Mouse (Mus musculus) lung, embryonic 15.5 days (tissue): ENCODE measurements around the gene Duox1. TPM values are rescaled to one million over a fixed set of nuclear protein-coding genes. Genes with fewer than 3 reads are reported as not detected.
"Not testable (repeated sequence)": the region's sequence is repeated elsewhere in the genome, so short reads cannot be mapped to it uniquely, and the experiment has no call there.

Source experiments
- ATAC-seq: fragments of 200-750 bp; cut with Nextera tagmentation; 2 replicates; pipeline ENCODE4 v1.8.0; 2017; ENCODE audit warnings: moderate number of reproducible peaks, borderline replicate concordance; ENCODE audit not compliant: low FRiP score, low TSS enrichment; ENCODE audit errors: extremely low read depth
- H3K27ac ChIP-seq: fragments of 300-500 bp; sonication (generic); 2 replicates; pipeline ENCODE4 v1.5.1; 2015; ENCODE audit warnings: moderate library complexity, mild to moderate bottlenecking, inconsistent platforms
- H3K27me3 ChIP-seq: fragments of 300-500 bp; sonication (generic); 2 replicates; pipeline ENCODE4 v1.6.1; 2015; ENCODE audit warnings: inconsistent platforms
- H3K36me3 ChIP-seq: fragments of 300-500 bp; sonication (generic); 2 replicates; pipeline ENCODE4 v1.6.1; 2015; ENCODE audit warnings: inconsistent platforms
- H3K4me1 ChIP-seq: fragments of 300-500 bp; sonication (generic); 2 replicates; pipeline ENCODE4 v1.6.1; 2015; ENCODE audit warnings: inconsistent platforms
- H3K4me2 ChIP-seq: fragments of 300-500 bp; sonication (generic); 2 replicates; pipeline ENCODE4 v1.6.1; 2015; ENCODE audit warnings: inconsistent platforms, mild to moderate bottlenecking, moderate library complexity
- H3K4me3 ChIP-seq: fragments of 300-500 bp; sonication (generic); 2 replicates; pipeline ENCODE4 v1.5.1; 2015; ENCODE audit warnings: mild to moderate bottlenecking, inconsistent platforms
- H3K9ac ChIP-seq: fragments of 300-500 bp; sonication (generic); 2 replicates; pipeline ENCODE4 v1.6.1; 2015; ENCODE audit warnings: inconsistent platforms
- H3K9me3 ChIP-seq: fragments of 300-500 bp; sonication (generic); 2 replicates; pipeline ENCODE4 v1.6.1; 2016; ENCODE audit warnings: inconsistent platforms
- whole genome bisulfite sequencing: fragments of 180-500 bp; shearing (Covaris S2); methylation state at CpG from one replicate; pipeline ENCODE4 v1.1.7; 2015; 5-methylcytosine and 5-hydroxymethylcytosine counted together
- polyA plus RNA-seq: library from polyadenylated mRNA; unstranded; fragments of >200 nt; fragmentation: Nextera tagmentation; extraction: Ambion mirVana; gene quantifications from 2 replicates; pipeline ENCODE4 v1.2.1, GENCODE M21; 2015

Duox1 gene
- polyA plus RNA-seq, 1 experiment from 2014 or later, result 0.10 TPM

GRCm38 (mm10) chr2:122317384-122317783 is 1.9 kb downstream of the Duox1 start:
- Histone ChIP-seq H3K4me1 (peaks cover 8% of the 10 kb centered on the region; the same call in 1 of the 2 replicates), H3K4me2 (no peak overlapping the region), H3K27ac (no peak overlapping the region), H3K9ac (no peak overlapping the region), H3K4me3 (no peak overlapping the region), H3K9me3 (no peaks in the 10 kb centered on the region), H3K36me3 (no peaks in the 10 kb centered on the region), H3K27me3 (peaks cover 32% of the 10 kb centered on the region)
- no peak for ATAC-seq
- 62% methylated on average over 4 of the region's 4 CpGs for WGBS

DNA sequence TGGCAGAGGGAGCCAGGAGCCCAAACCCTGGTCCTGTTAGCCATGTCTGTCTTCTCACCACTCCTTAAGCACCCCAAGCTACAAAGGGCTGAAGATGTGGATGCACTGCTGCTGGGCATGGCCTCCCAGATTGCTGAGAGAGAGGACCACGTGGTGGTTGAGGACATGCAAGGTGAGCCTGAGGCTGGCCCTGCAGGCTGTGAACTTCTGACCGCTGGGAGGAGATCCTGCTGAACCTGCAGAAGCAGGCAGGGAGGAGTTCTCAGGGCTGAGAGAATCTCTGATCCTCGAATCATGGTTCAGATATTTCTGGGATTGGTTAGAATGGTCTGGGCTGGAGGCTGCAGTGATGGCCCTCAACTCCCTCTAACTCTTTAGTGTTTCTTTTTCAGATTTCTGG is 8.5 kb downstream of the Duox1 start:
- Histone ChIP-seq H3K4me1 (no peaks in the 10 kb centered on the region), H3K9ac (no peak overlapping the region), H3K4me3 (no peak overlapping the region), H3K27ac (no peak overlapping the region), H3K4me2 (no peak overlapping the region), H3K36me3 (no peaks in the 10 kb centered on the region), H3K27me3 (no peaks in the 10 kb centered on the region), H3K9me3 (no peaks in the 10 kb centered on the region)
- ATAC-seq, result no peak
- 62% methylated on average over 3 of the region's 3 CpGs for WGBS

GRCm38 (mm10) chr2:122324586-122324985 is 9.1 kb downstream of the Duox1 start:
- H3K4me2 ChIP-seq, result no peak overlapping the region
- no peak overlapping the region for H3K9ac ChIP-seq
- no peaks in the 10 kb centered on the region for H3K4me1 ChIP-seq
- no peaks in the 10 kb centered on the region for H3K9me3 ChIP-seq
- WGBS, result 54% methylated on average over 3 of the region's 3 CpGs
- no peak overlapping the region for H3K4me3 ChIP-seq
- H3K36me3 ChIP-seq, result no peaks in the 10 kb centered on the region
- no peaks in the 10 kb centered on the region for H3K27me3 ChIP-seq
- H3K27ac ChIP-seq, result no peak overlapping the region
- ATAC-seq, result no peak

- H3K4me2 ChIP-seq, result no peak overlapping the region
- WGBS, result 50% methylated on average over 2 of the region's 2 CpGs
- H3K27me3 ChIP-seq, result no peaks in the 10 kb centered on the region
- H3K9ac ChIP-seq, result no peak overlapping the region
- no peaks in the 10 kb centered on the region for H3K9me3 ChIP-seq
- no peaks in the 10 kb centered on the region for H3K36me3 ChIP-seq
- no peaks in the 10 kb centered on the region for H3K4me1 ChIP-seq
- no peak overlapping the region for H3K4me3 ChIP-seq
- H3K27ac ChIP-seq, result no peak overlapping the region
- no peak for ATAC-seq
Observed at GRCm38 (mm10) chr2:122325361-122325760, 9.9 kb downstream of the Duox1 start.

DNA sequence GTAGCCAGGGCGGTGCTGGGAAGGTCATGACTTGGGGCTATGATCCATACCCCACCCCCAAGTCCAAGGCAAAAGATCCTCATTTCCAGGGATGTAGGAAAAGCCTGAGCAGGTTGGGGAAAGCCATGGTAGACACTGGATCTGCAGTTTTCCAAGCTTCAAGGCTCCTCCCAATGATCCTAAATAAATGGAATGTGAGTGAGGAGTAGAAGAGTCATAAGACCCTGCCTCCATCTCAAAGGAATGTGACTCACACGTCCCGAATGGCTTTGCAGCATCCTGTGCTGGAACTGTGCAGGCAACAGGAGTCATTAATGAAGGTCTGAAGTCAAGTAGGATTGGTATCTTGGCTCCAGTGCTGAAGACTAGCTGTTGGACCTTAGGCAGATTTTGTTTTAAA is 12.5 kb downstream of the Duox1 start:
- H3K4me2 ChIP-seq, result no peak overlapping the region
- H3K27ac ChIP-seq, result no peak overlapping the region
- no peaks in the 10 kb centered on the region for H3K36me3 ChIP-seq
- no peaks in the 10 kb centered on the region for H3K27me3 ChIP-seq
- no peak for ATAC-seq
- no peaks in the 10 kb centered on the region for H3K4me1 ChIP-seq
- H3K9me3 ChIP-seq, result no peaks in the 10 kb centered on the region
- H3K4me3 ChIP-seq, result no peak overlapping the region
- H3K9ac ChIP-seq, result no peak overlapping the region
- WGBS, result 36% methylated on average over 3 of the region's 3 CpGs

DNA sequence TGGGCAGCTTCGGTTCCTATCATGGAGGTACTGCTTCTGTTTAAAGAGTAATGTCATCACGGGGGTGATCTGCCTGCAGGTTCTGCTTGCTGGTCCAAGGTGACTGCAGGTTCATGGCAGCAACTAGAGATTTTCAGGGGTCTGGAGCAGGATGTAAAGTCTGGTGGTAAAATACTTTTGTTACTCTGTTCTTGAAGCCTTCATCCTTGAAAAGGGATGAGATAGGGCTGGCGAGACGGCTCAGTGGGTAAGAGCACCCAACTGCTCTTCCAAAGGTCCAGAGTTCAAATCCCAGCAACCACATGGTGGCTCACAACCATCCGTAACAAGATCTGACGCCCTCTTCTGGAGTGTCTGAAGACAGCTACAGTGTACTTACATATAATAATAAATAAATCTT is 14.8 kb downstream of the Duox1 start:
- not testable (repeated sequence) for H3K36me3 ChIP-seq, H3K4me2 ChIP-seq, H3K4me1 ChIP-seq, H3K9ac ChIP-seq, H3K27ac ChIP-seq, H3K27me3 ChIP-seq, ATAC-seq, H3K9me3 ChIP-seq, H3K4me3 ChIP-seq
- 64% methylated on average over 6 of the region's 6 CpGs for WGBS

GRCm38 (mm10) chr2:122332222-122332621 is 16.8 kb downstream of the Duox1 start:
- no peak for ATAC-seq
- H3K4me3 ChIP-seq, result no peak overlapping the region

GRCm38 (mm10) chr2:122334170-122334569 is 18.7 kb downstream of the Duox1 start:
- no peak for ATAC-seq
- no peaks in the 10 kb centered on the region for H3K36me3 ChIP-seq
- H3K9ac ChIP-seq, result no peak overlapping the region
- H3K27me3 ChIP-seq, result no peaks in the 10 kb centered on the region; the same call in 1 of the 2 replicates
- no peak overlapping the region for H3K27ac ChIP-seq
- no peak overlapping the region for H3K4me3 ChIP-seq
- H3K9me3 ChIP-seq, result no peaks in the 10 kb centered on the region
- 51% methylated on average over 3 of the region's 3 CpGs for WGBS
- no peaks in the 10 kb centered on the region for H3K4me1 ChIP-seq
- H3K4me2 ChIP-seq, result no peak overlapping the region

More at GRCm38 (mm10) chr2:122332222-122332621, 16.8 kb downstream of the Duox1 start:
- Histone ChIP-seq H3K4me1 (no peaks in the 10 kb centered on the region), H3K36me3 (no peaks in the 10 kb centered on the region), H3K27ac (no peak overlapping the region), H3K9me3 (no peaks in the 10 kb centered on the region), H3K27me3 (no peaks in the 10 kb centered on the region), H3K4me2 (no peak overlapping the region), H3K9ac (no peak overlapping the region)
- 69% methylated on average over 3 of the region's 3 CpGs for WGBS

DNA sequence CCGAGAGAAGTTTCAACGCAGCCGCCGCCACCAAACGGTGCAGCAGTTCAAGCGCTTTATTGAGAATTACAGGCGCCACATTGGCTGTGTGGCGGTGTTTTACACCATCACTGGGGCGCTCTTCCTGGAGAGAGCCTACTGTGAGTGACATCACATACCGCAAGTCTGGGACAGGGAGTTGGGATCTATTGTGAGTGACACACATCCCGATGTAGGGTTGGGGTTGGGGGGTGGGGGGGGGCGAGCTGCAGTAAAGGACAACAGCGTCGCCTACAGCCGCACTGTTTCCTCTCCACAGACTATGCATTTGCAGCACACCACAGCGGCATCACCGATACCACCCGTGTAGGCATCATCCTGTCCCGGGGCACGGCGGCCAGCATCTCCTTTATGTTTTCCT is 21.8 kb downstream of the Duox1 start:
- H3K9me3 ChIP-seq, result no peaks in the 10 kb centered on the region
- H3K27me3 ChIP-seq, result no peaks in the 10 kb centered on the region; the same call in 1 of the 2 replicates
- no peaks in the 10 kb centered on the region for H3K4me1 ChIP-seq
- H3K9ac ChIP-seq, result no peak overlapping the region
- 62% methylated on average over 21 of the region's 21 CpGs for WGBS
- no peak overlapping the region for H3K4me3 ChIP-seq
- no peak overlapping the region for H3K27ac ChIP-seq
- no peak for ATAC-seq
- H3K36me3 ChIP-seq, result no peaks in the 10 kb centered on the region
- H3K4me2 ChIP-seq, result no peak overlapping the region

GRCm38 (mm10) chr2:122345106-122345893 is 29.8 kb downstream of the Duox1 start:
- no peak overlapping the region for H3K4me2 ChIP-seq
- no peaks in the 10 kb centered on the region for H3K27me3 ChIP-seq
- peaks cover 16% of the 10 kb centered on the region for H3K4me1 ChIP-seq
- peak overlapping the region; percentile 3; the same call in 1 of the 2 replicates for H3K27ac ChIP-seq
- H3K4me3 ChIP-seq, result no peak overlapping the region
- H3K9ac ChIP-seq, result no peak overlapping the region
- H3K9me3 ChIP-seq, result no peaks in the 10 kb centered on the region
- WGBS, result 68% methylated on average over 6 of the region's 6 CpGs
- H3K36me3 ChIP-seq, result no peaks in the 10 kb centered on the region
- ATAC-seq, result no peak

DNA sequence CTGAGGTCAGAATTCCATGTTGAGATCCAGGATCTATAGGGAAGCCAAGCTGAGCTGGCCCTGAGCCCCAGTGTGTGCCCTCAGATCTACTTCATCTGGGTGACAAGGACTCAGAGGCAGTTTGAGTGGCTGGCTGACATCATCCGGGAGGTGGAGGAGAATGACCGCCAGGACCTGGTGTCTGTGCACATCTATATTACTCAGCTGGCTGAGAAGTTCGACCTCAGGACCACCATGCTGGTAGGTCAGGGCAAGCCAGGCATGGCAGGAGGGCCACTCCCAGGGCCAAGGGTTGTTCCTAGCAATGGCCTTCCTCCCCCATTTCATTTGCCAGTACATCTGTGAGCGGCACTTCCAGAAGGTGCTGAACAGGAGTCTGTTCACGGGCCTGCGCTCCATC is 30.7 kb downstream of the Duox1 start:
- not testable (repeated sequence) for H3K27ac ChIP-seq, ATAC-seq, H3K4me2 ChIP-seq, H3K27me3 ChIP-seq, H3K9ac ChIP-seq, H3K9me3 ChIP-seq, H3K4me3 ChIP-seq, H3K36me3 ChIP-seq
- H3K4me1 ChIP-seq, result peaks cover 16% of the 10 kb centered on the region
- 85% methylated on average over 6 of the region's 6 CpGs for WGBS

DNA sequence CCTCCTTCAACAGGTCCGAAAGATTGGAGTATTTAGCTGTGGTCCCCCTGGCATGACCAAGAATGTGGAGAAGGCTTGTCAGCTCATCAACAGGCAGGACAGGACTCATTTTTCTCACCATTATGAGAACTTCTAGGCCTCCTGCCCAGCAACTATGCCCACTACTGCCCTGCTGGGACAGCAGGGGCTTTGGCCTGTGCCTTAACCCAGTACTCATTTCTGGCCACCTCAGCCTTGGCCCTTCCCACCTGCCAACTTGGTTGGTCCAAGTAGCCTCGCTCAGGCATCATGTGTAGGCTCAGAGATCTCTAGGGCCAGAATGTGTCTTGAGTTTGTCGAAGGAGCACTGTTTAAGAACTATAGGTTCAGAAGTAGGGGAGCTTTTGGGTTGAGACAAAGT is 31.8 kb downstream of the Duox1 start:
- no peaks in the 10 kb centered on the region for H3K27me3 ChIP-seq
- peaks cover 24% of the 10 kb centered on the region for H3K4me1 ChIP-seq
- H3K4me3 ChIP-seq, result no peak overlapping the region
- H3K9me3 ChIP-seq, result no peaks in the 10 kb centered on the region
- WGBS, result 93% methylated on average over 3 of the region's 3 CpGs
- no peak overlapping the region for H3K27ac ChIP-seq
- no peak for ATAC-seq
- no peaks in the 10 kb centered on the region for H3K36me3 ChIP-seq
- no peak overlapping the region for H3K9ac ChIP-seq
- H3K4me2 ChIP-seq, result no peak overlapping the region
